Mouse (Mus musculus) left cerebral cortex, postnatal 4 days (tissue): ENCODE measurements around the gene Usf1. TPM values are rescaled to one million over a fixed set of nuclear protein-coding genes. Genes with fewer than 3 reads are reported as not detected.

Experiments used
- DNase-seq: peaks from one replicate; pipeline ENCODE4 v3.0.0-alpha.2; 2022
- intact Hi-C: fragments of 180-260 bp; cut with DNase I; formaldehyde crosslinking; loops from one replicate; pipeline ENCODE4 v1.15.1; 2025
- total RNA-seq, 2 experiments: library from RNA; stranded (reverse); gene quantifications; 2 replicates each; pipeline ENCODE4 v1.2.3; 2021

Usf1 gene
- total RNA-seq, 2 experiments from 2014 or later = 130 to 141 TPM

GRCm38 (mm10) chr1:171447692-171448091 is 36.6 kb downstream of the Usf1 start:
- DNase-seq = no peak
- intact Hi-C loops = no loop called here

GRCm38 (mm10) chr1:171450062-171450461 is 38.9 kb downstream of the Usf1 start:
- intact Hi-C loops = no loop called here
- no peak for DNase-seq

- intact Hi-C loops = no loop called here
- no peak for DNase-seq
These were observed 39.9 kb downstream of the Usf1 start for GRCm38 (mm10) chr1:171451001-171451400.

DNA sequence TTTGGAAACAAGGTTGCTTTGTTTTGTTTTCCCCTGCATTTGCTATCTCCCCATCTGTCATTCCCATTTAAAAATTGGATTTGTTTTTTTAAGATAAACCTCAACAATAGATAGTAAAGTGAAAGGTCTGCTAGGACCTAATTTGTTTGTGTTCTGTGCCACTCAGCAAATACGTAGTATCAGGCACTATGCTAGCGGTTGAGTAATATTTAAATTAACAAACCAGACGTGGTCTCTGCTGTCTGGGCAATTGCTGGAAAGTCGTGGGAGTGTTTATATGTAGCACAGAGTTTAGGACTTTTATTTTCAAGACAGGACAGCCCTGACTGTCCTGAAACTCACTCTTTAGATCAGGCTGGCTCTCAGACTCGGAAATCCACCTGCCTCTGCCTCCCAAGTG is 41.4 kb downstream of the Usf1 start:
- intact Hi-C loops = no loop called here
- DNase-seq = no peak

DNA sequence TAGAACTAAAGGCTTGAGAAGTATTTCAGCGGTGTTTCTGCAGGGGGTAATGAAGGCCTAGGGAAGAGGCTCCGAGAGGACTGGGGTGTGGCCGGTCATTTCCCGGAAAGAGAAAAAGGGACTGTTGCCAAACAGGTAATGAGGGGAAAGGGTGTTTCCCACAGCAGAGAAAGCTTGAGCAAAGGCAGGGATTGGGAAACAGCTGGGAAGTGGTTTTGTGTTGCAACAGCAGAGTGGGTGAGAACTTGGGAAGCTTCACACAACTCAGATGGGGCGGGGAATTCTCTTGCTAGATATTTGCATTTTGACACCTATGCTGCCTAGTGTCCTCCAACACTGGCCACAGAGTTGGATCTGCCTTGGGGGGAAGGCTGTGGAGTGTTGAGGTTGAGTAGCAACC is 41.8 kb downstream of the Usf1 start:
- DNase-seq = no peak
- intact Hi-C loops = no loop called here

- intact Hi-C loops = no loop called here
These were observed 43.8 kb downstream of the Usf1 start for GRCm38 (mm10) chr1:171454926-171455325.

GRCm38 (mm10) chr1:171457568-171457967 is 46.5 kb downstream of the Usf1 start:
- no peak for DNase-seq
- intact Hi-C loops = no loop called here

More at GRCm38 (mm10) chr1:171454926-171455325, 43.8 kb downstream of the Usf1 start:
- no peak for DNase-seq

DNA sequence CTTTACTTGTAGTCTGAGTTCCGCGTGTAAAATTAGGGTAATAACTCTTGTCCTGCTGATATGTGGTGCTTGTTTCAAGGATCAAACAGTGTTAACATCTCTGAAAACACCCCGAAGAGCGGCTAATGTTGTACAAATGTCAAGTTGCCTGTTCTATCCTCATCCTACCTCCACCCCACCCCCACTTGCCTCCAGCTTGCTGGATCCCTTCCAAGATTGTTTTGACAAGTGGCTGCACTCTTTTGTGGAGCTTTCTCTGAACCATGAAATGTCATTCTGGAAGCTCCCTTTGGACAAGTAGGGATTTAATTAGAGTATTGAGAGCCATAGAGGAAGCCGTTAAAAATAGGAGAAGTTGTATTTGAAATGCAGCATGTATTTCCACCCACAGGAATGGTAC is 48.7 kb downstream of the Usf1 start:
- peak; percentile 56 for DNase-seq
- intact Hi-C loops = no loop called here

- intact Hi-C loops = no loop called here
- no peak for DNase-seq
These were observed 49.7 kb downstream of the Usf1 start for GRCm38 (mm10) chr1:171460551-171461503.

GRCm38 (mm10) chr1:171463133-171463532 is 52.0 kb downstream of the Usf1 start:
- intact Hi-C loops = no loop called here
- no peak for DNase-seq

GRCm38 (mm10) chr1:171465749-171466412 is 54.8 kb downstream of the Usf1 start:
- DNase-seq = no peak
- intact Hi-C loops = no loop called here

DNA sequence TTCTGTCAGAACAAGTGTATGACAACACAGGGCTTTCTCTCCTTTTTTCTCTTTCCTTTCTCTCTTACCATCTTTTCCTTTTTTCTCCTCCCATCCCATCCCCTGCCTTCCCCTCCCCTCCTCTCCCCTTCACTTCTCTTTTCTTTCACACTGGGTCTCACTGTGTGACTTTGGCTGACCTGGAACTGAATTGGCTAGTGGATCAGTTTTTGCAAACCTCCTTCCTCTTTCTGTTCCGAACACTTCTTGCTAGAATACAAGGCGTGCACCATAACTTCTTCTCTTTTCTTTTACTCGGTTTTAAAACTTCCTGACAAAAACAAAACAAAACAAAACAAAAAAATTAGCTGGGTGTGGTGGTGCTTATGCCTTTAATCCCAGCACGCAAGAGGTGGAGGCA is 55.5 kb downstream of the Usf1 start:
- intact Hi-C loops = no loop called here
- DNase-seq = no peak

Other genes starting within 250 kb of the Usf1 start
- gene Pcp4l1, start 215.0 kb upstream of the Usf1 start, total RNA-seq = 10 to 100 TPM in 1 of 2 experiments, 1 to 10 TPM in 1; 9.0 to 11.3 TPM
- gene Nr1i3, start 197.3 kb upstream of the Usf1 start, total RNA-seq = not detected
- gene Tomm40l, start 188.8 kb upstream of the Usf1 start, total RNA-seq = 10 to 100 TPM; 50.7 to 56.9 TPM
- gene Apoa2, start 186.3 kb upstream of the Usf1 start, total RNA-seq = 1 to 10 TPM; 2.6 to 3.0 TPM
- gene Fcer1g, start 176.9 kb upstream of the Usf1 start, total RNA-seq = 1 to 10 TPM; 7.1 to 8.0 TPM
- gene Adamts4, start 160.9 kb upstream of the Usf1 start, total RNA-seq = 1 to 10 TPM; 4.2 to 5.3 TPM
- 100 to 1,000 TPM; 183 to 186 TPM for gene Ndufs2, start 159.9 kb upstream of the Usf1 start, total RNA-seq
- gene B4galt3, start 141.0 kb upstream of the Usf1 start, total RNA-seq = 10 to 100 TPM; 74.2 to 87.8 TPM
- gene Ppox, start 130.1 kb upstream of the Usf1 start, total RNA-seq = 10 to 100 TPM; 19.6 to 25.4 TPM
- gene Usp21, start 123.3 kb upstream of the Usf1 start, total RNA-seq = 10 to 100 TPM; 60.4 to 66.4 TPM
- 10 to 100 TPM; 91.2 to 93.4 TPM for gene Ufc1, start 116.3 kb upstream of the Usf1 start, total RNA-seq
- gene Dedd, start 82.2 kb upstream of the Usf1 start, total RNA-seq = 10 to 100 TPM; 38.4 to 45.9 TPM
- 10 to 100 TPM; 35.3 to 36.8 TPM for gene Nit1, start 65.7 kb upstream of the Usf1 start, total RNA-seq
- 100 to 1,000 TPM; 112 to 125 TPM for gene Pfdn2, start 65.6 kb upstream of the Usf1 start, total RNA-seq
- gene Klhdc9, start 50.5 kb upstream of the Usf1 start, total RNA-seq = 1 to 10 TPM; 4.4 to 4.8 TPM
- gene Nectin4, start 41.2 kb upstream of the Usf1 start, total RNA-seq = 1 to 10 TPM in 1 of 2 experiments, under 1 TPM in 1; 0.88 to 1.2 TPM
- 1 to 10 TPM in 1 of 2 experiments, under 1 TPM in 1; 0.98 to 1.6 TPM for gene Arhgap30, start 22.4 kb upstream of the Usf1 start, total RNA-seq
- gene Tstd1, start 7.6 kb downstream of the Usf1 start, total RNA-seq = 1 to 10 TPM; 2.9 to 5.8 TPM
- gene F11r, start 26.2 kb downstream of the Usf1 start, total RNA-seq = 1 to 10 TPM; 4.9 to 6.2 TPM
- 10 to 100 TPM; 10.5 to 10.9 TPM for gene Alyref2, start 92.2 kb downstream of the Usf1 start, total RNA-seq
- gene Itln1, start 124.0 kb downstream of the Usf1 start, total RNA-seq = not detected
- gene Cd244a, start 147.9 kb downstream of the Usf1 start, total RNA-seq = under 1 TPM; 0.08 to 0.22 TPM
- gene Ly9, start 196.1 kb downstream of the Usf1 start, total RNA-seq = under 1 TPM in 1 of 2 experiments, not detected in 1; 0.22 TPM
- not detected for gene Slamf7, start 241.7 kb downstream of the Usf1 start, total RNA-seq